Mouse (Mus musculus) gonadal fat pad, adult 2 months (tissue): Measurements from ENCODE around the gene Ddr1. TPM values are rescaled to one million over a fixed set of nuclear protein-coding genes. Genes with fewer than 3 reads are reported as not detected.

Source experiments
- DNase-seq: peaks from one replicate; pipeline ENCODE4 v3.0.0-alpha.2; 2012; ENCODE audit warnings: low read depth
- polyA plus RNA-seq: library from polyadenylated mRNA; depleted of rRNA; stranded (reverse); fragments of >200 nt; gene quantifications from 2 replicates; pipeline ENCODE4 v1.2.3, GENCODE M21; 2012

Ddr1 gene
- polyA plus RNA-seq, 1 experiment = 53.2 TPM

DNA sequence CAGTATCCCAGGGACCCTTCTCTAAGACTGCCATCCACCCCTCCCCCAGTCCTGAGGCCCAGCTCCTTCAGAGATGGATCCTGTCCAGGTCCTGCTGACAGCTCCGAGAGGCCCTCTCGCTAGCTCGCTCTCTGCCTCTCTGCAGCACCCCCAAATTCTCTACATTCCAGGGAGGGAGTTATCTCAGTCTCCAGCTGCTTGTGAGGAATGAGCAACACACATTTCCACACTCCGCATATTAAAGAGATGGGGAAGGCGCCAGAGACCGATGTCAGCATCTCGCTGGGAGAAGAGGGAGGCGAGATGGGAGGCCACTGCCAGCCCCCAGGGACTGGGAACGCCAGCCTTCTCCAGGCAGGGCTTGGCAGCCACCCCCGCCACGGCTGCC is 15.9 kb upstream of the Ddr1 start:
- DNase-seq = no peak

DNA sequence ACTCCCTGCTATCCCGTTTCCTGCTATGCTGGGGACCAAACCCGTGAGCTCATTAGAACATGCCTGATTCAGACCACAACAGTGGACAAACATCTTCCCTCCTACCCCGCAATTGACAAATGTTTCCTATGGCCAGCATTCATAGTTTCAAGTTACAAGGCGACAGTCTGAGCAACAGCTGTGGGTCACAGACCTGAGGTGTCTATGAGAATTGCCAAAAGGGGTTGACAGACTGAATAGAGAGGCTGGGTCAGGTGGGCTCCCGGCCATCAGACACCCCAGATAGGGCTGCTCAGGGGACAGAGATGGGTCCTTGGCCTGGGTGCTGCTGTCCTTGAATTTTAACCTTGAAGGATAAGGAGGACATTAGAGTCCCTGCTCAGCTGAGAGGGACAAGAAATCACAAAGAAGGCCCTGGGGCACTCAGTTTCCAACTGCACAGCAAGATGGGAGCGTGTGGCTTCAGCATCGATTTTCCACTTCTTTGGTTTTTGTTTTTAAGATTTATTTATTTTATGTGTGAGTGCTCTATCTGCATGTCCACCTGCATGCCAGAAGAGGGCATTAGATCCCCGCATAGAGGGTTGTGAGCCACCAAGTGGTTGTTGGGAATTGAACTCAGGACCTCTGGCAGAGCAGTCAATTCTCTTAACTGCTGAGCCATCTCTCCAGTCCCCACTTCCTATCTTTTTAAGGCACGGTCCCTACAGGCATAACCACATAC is 15.4 kb upstream of the Ddr1 start:
- no peak for DNase-seq

DNA sequence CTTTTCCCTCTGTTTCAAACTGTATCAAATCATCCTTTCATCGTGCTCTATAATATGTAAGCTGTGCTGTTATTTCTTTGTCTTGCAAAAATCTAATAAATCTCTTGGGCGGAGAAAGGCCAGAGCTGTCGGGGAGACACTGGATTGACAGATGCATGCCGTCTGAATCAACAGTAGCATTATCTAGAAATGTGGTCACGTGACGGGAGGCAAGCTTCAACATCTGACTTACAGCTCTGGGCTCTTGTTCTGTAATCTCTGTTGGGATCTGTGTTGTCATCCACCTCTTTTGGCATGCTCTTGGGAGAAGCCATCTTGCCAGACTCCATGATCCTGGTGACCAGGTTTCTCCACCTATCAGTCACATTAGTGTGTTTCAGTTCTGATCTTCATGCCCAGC is 12.7 kb upstream of the Ddr1 start:
- no peak for DNase-seq

DNA sequence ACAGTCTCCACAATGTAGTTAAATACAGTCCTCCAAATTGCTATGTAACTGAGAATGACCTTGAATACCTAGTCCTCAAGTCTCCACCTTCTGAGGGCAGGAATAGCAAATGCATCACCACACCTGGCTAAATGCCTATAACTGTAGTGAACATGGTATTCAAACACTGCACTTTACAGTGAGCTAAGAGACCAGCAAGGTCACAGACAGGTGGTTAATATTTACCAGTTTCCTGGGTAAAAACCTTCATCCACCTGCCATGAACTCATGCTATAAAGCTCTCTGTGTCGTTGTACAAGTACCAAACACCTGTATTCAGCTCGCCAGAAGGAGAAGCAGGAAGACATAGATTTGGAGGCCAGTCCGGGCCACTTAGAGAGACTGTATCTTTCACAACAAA is 11.7 kb upstream of the Ddr1 start:
- DNase-seq = no peak

DNA sequence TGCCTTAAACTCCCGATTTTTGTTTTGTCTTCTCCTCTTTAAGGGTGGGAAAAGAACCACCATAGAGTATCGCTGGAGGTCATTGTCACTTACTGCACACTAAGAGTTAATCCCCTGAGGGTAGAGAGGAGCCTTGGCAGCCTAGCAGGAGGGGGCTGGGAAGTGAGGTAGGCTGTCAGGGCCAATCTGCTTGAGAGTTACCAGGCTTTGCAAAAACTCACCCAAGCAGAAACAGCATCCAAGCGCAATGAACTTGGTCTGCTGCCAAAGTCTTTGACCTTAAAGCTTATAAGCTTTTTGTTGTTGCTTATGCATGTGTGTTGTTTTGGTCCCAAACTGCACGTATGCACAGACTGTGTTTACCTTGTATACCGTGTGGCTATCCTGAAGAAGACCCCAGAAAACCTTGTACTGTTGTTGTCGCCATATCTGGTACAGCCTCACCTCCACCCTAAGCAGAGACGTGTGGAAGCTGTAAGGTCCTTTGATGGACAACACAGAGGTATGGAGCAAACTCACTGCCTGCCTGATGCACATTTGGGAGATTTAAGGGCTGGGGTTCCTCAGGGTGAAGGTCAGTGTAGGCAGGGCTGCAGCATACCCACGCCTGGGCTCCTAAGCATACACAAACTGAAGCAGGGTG is 6.4 kb upstream of the Ddr1 start:
- DNase-seq = no peak

DNA sequence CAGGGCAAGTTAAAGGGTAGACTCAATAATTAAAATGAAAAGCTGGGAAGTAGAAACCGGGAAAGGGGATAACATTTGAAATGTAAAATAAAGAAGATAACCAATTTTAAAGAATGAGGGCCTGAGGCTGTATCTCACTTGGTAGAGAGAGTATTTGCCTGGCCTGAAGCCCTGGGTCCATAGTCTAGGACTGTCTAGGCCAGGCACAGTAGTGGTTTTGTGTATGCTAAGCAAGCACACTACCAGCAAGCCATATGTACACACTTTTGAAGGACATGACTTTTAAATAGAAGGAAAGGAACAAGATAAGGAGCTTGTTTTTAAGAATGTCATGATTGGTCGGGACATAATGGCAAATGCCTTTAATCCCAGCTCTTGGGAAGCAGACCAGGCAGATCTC is 4.2 kb upstream of the Ddr1 start:
- no peak for DNase-seq

DNA sequence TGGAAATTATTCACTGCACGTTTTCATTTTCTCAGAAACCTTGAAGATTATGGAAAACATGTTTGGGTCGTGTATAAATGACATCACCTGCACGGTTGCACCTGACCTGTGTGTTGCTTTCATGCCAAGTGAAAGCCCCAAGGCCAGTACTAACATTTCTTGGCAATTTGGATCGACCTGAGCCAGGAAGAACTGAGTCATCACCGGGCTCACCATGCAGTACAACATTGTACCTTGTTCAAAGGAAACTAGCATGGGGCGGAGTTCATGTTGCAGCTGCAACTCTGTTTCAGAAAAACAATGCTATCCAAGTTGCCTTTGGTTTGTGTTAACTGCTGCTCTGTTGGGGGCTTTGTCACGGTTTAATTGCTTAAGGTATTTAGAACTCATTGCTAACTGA is 3.5 kb upstream of the Ddr1 start:
- DNase-seq = no peak

DNA sequence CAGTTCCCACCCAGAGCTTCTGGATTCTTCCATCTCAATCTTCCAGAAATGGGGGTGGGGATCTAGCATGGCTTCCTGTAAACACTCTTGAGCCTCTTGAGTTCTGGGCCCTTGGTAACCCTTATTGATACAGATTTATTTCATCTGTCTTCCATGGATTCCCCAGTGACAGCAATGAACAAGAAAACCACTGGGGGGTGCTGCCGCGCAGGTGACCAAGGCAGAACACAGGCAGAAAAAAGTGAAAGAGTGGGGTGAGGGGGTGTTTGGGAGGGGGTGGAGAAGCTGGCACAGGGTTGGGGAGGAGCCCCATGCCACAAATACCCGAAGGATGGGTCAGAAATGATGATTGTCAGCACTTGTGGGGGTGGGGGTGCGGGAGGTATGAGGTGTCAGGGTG is 1.4 kb upstream of the Ddr1 start:
- DNase-seq = no peak

DNA sequence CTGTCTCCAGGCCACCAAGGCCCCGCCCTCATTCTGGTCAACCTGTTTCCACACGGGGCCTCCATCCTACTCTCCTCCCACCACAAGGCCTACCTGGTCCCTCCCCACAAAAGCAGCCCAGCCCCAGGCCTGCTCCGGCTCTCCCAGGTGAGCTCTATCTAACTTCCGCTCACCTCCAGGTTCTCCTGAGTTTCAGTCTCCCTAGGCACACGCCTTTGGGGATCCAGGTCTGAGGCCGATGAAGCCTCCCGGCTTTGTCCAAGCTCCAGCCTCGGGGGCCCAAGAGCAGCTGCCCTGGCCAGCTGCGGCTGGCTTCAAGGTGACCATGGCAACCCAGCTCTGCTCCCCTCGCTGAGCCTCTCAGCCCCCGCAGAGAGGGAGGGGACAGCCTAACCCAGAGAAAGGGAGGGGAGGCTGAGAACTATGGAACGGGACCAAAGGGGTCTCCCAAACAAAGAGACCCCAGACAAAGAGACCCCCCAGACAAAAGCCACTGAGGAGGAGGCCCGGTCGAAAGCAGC is 610 bp downstream of the Ddr1 start:
- no peak for DNase-seq

DNA sequence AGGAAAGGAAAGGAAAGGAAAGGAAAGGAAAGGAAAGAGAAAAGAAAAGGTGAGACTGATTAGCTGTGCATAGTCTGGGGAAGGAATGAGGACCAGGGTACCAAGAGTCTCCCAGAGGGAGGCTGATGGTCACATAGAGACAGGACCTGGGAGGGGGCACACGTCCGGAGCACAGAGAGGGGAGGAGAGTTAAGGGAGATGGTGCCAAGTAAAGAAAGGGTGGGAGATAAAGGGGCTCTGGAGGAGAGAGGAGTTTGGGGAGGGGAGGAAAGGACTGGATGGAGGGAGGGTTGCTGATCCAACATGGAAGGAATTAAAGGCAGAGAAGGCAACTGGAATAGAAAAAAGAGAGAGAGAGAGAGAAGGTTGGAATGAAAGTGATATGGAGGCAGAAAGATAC is 1.4 kb downstream of the Ddr1 start:
- DNase-seq = no peak

DNA sequence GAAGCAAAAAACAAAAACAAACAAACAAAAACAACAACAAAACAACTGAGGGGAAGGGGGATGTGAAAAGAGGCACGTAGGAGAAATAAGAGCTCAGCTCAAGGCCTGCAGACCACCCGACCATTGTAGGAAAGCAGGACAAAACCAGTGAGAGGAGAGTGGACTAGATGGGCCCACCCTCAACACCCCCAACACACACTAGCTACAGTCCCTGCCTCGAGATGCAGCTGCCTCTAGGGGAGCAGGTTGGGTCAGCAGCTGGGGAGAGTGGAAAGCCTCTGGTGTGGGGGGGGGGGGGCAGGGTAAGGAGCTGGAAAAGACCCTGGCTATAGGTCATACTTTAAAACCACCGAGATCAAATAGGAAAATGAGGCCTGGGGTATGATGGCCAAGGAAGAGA is 1.8 kb downstream of the Ddr1 start:
- no peak for DNase-seq

DNA sequence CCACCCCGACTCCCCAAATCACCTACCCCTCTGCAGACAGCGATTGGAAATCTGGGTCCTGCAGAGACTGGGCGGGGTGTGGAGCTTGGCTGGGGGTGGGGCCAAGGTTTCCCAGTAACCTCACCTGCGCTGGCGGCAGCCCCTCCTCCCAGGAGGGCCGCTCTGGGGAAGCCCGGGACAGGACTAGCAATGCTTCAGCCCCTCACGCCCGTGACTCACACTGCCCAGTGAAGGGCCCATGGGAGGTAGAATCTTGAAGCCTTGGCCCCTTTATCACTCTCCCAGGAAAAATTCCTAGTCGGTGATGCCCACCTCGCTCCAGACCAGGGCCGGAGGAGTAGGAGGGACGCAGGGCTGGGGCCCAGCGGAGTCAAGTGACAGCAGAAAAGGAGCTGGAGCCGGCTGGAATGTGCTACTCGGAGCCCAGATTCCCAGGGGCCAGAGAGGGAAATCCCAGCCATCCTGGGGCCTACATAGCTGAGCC is 2.4 kb downstream of the Ddr1 start:
- no peak for DNase-seq

DNA sequence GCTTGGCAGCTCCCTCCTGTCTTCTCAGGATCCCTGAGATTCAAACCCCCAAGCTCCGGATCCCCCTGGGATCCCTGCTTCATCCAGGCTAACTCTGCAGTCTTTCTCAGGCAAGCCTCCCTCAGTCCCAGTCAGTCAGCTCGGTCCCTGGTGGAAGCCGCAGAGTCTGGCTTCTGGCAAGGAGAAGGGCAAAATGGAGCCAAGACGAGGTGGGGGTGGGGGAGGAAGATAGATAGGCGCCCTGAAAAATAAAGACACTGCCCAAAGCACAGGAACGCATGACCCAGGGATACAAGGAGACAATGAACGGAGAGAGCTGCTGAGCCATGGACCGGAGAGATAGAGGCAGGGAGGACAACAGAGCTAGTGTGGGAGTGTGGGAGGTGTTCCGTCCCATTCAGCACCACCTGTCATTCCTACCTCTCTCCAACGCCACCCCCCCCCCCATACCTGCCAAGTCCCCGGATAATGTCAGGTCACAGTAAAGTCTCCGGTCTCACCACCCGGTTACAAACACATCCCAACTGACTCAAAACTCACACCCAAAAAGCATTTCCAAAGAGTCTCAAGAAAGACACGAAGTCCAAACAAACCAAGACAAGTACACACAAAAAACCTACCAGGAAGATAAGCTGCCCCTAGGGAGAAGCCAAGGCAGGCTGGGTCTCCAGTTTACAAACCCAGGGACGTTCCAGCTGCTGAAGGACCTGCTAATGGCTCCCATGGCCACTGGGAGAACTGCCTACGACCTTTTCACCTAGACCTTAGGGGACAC is 3.0 kb downstream of the Ddr1 start:
- DNase-seq = no peak

DNA sequence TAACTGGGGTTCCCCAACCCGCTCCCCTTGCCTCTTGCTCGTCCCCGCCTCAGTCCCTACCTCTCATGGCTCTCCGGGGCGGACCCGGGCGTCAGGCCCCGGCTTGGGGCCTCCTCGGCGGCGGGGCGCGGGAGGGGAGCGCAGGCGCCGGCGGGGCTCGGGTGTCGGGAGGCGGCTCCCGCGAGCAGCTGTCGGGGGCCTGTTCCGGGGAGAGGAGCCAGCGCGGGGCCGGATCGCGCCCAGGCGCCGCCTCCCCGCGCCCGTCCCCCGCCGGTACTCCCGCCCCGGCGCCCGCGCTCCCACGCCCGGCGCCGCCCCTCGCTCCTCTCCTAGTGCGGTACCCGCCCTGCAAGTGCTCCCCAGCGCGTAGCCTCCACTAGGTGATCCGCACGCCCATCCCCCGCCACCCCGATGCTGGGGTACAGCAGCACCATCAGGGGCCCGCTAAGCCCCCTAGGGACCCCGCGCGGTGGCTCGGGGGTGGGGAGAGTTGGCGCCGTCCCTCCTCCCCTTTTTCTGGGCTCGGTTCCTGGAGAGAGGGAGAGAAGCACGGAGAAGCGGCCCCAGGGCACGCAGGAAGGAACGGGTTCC is 4.0 kb downstream of the Ddr1 start:
- DNase-seq = no peak

DNA sequence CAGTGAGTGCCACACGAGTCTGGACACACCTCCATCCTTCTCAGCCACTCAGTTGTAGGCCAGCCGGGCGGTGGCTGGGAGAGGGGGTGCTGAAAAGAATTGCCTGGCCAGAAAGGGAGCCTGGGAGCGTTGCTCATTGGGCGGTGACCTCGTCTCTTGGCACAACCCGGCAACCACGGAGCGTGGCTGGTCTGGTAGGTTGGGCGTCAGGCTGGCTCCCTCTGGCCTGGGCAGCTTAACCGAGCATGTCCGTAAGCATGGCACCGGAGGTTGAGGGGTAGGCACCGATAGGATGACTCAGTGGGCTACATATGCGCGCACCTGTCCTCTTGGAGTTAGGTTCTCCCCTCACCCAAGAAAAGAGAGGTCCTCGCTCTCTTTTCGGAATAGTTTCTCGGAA is 4.5 kb downstream of the Ddr1 start:
- DNase-seq = no peak

DNA sequence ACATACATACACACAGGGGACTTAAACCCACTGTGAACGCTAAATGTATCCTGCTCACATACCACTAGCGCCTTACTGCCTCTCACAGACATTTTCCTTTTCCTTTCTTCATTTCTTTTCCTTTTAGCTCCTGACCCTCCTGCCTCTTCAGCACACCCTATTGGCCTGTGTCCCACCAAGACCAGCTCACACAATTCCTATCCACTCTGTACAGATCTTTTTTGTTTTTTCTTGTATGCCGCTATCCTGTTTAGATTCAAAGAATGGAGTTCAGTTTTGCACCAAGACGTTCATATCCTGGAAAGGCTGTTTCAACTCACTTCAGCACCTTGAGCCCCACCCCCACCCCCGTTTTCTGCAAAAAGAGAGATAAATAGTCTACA is 5.9 kb downstream of the Ddr1 start:
- DNase-seq = no peak

DNA sequence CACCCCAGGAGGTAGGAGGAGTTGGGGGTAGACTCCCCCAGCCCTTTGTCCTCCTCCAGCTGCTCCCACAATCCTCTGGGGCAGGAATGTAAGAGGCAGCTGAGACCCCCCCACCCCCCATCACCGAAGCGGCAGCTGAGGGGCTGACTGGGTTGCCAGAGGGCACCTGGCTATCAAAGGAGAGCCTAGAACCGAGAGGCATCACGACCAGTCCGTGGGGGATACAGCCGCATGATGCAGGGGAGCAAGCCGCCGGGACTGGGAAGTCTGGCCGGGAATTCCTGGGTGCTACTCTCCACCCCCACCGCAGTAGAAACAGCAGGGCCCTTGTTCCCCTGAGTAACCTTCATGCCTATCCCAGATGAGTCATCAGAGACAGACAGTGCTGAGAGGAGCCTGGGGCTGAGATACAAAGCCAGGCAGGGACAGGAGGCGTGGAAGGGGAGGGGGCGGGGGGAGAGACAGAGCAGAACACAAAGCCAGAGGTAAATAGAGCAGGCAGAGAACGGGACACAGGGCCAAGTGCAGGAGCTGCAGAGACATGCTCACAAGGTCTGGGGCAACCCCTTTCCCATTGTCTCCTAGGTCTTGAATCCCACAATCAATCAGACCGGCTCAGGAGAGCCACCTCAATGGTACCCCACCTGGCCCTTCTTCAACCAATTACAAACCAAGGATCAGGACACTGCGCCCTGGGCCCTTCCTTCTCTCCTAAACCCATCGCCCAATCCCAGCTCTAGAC is 6.5 kb downstream of the Ddr1 start:
- DNase-seq = peak; percentile 93

DNA sequence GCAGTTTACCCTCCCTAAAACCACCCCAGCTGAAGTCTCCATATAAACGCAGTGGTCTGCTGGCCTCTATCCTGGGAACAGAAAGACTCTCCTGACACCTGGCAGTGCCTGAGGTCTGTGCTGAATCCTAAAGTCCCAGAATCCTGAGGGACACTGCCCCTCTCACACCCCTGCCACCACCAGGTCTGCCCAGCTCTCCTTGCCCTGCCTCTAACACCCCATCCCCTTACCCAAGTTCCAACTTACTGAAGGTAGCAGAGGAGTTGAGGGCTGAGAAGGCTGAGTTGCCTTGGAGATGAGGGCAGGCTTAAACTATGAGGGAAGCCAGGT is 7.0 kb downstream of the Ddr1 start:
- no peak for DNase-seq

DNA sequence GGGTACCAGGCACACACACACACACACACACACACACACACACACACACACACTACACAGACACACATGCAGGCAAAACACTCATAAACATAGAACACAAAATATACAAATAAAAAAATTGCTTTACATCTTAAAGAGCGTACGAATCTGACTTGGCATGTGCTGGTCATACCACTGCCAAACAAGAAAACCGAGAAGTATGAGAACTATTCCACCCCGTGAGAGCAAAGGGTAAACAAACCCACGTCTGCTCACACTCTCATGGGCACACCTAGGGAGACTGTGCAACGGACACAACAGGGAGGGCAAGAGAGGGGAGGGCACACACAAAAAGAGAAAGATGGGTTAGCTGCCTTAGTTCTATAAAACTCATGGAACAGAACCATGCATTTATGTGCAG is 7.7 kb downstream of the Ddr1 start:
- DNase-seq = no peak

DNA sequence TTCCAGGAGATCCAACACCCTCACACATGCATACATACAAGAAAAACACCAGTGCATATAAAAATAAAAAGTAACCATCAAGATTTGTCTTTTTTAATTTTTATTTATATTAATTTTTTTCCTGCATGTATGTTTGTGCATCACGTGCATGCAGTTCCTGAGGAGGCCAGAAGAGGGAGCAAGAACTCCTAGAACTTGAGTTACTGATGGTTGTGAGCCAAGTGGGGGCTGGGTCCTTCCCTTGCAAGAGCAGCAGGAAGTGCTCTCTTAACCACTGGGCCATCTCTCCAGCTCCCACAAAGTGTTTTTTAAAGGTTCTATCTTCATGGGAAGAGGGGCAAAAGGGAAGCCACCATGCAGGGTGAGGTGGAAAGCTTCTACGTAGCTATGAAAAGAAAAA is 9.1 kb downstream of the Ddr1 start:
- DNase-seq = no peak

DNA sequence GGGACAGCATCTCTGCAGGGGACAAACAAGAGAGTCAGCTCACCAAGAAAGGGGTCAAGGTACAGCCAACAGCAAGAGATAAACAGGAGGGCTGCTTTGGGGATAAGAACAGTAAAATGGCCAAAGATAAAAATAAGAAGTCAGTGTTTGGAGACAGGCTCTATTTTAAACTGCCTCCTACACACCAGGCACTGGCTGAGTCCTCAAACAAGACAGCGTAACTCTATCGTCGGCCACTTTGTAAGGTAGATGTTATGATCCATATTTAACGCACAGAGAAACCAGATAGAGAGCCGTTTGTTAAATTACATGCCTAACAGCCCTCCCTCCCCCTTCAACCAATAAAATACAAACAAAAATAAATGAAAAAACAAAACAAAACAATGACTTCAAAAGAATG is 10.5 kb downstream of the Ddr1 start:
- no peak for DNase-seq

DNA sequence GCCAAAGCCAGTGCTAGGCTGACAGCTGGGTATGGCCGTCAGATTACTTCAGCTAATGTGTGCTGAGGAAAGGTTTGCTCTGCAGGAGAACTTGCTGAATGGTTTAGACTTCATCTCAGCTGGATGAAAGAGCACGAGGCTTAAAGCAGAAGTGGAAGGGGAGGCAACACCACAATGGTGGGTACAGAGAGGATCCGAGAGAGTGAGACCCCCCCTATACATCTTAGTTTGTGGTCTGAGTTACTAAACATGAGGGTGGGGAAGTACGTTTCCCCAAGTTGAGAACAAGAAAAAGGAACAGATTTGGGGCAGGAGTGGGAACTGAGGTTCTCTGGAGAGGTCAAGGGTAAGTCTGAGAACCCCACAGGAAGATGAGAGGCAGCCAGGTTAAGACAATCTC is 12.1 kb downstream of the Ddr1 start:
- no peak for DNase-seq
